Mouse (Mus musculus) MEL (cell line): ENCODE data around the gene Gprc5b. TPM values are rescaled to one million over a fixed set of nuclear protein-coding genes. Genes with fewer than 3 reads are reported as not detected.

Source experiments
- DNase-seq: peaks from one replicate; pipeline ENCODE4 v3.0.0; 2011; ENCODE audit warnings: low read depth, low spot score
- H3K27ac ChIP-seq: 2 replicates; pipeline ENCODE4 v1.5.1; 2012; ENCODE audit warnings: low read depth, mild to moderate bottlenecking, control low read depth, low read length, moderate library complexity; ENCODE audit not compliant: control insufficient read depth
- H3K27me3 ChIP-seq, 2 experiments: fragments of 150-350 bp in 1 of 2; sonication (generic) in 1 of 2; 2 replicates each; pipeline ENCODE4 v1.6.1; 2012; ENCODE audit warnings: low read length in 2 of 2, mild to moderate bottlenecking in 2 of 2, improper control_type of control experiment in 1 of 2, moderate library complexity in 1 of 2; ENCODE audit not compliant: insufficient read depth in 2 of 2, control insufficient read depth in 1 of 2
- H3K36me3 ChIP-seq, 2 experiments: 2 replicates each; pipeline ENCODE4 v1.6.1; 2012 to 2014; ENCODE audit warnings: low read length in 2 of 2, improper control_type of control experiment in 1 of 2, inconsistent platforms in 1 of 2, mild to moderate bottlenecking in 1 of 2; ENCODE audit not compliant: insufficient read depth in 2 of 2, control insufficient read depth in 1 of 2
- H3K4me1 ChIP-seq, 2 experiments: fragments of 150-350 bp in 1 of 2; sonication (generic) in 1 of 2; 2 replicates each; pipeline ENCODE4 v1.6.1; 2012; ENCODE audit warnings: low read length in 2 of 2, improper control_type of control experiment in 1 of 2, mild to moderate bottlenecking in 1 of 2; ENCODE audit not compliant: insufficient read depth in 2 of 2, control insufficient read depth in 1 of 2
- H3K4me3 ChIP-seq, 2 experiments: fragments of 150-350 bp in 1 of 2; sonication (generic) in 1 of 2; 2 replicates each; pipeline ENCODE4 v1.5.1; 2012; ENCODE audit warnings: low read depth in 2 of 2, low read length in 2 of 2, mild to moderate bottlenecking in 2 of 2, moderate library complexity in 2 of 2, control low read depth in 1 of 2, improper control_type of control experiment in 1 of 2; ENCODE audit not compliant: control insufficient read depth in 1 of 2, insufficient read depth in 1 of 2
- H3K79me2 ChIP-seq: 2 replicates; pipeline ENCODE4 v1.6.1; 2012; ENCODE audit warnings: mild to moderate bottlenecking, low read length, moderate library complexity; ENCODE audit not compliant: control insufficient read depth, poor library complexity, insufficient read depth
- H3K9ac ChIP-seq: 2 replicates; pipeline ENCODE4 v1.6.1; 2012; ENCODE audit warnings: low read depth, mild to moderate bottlenecking, control low read depth, low read length, moderate library complexity; ENCODE audit not compliant: control insufficient read depth, poor library complexity, severe bottlenecking
- H3K9me3 ChIP-seq: fragments of 150-350 bp; sonication (generic); replicated peaks from 2 replicates; pipeline ENCODE4 v1.6.1; 2012; ENCODE audit warnings: mild to moderate bottlenecking, low read length, improper control_type of control experiment, moderate library complexity; ENCODE audit not compliant: insufficient read depth
- BHLHE40 ChIP-seq: IDR thresholded peaks from 2 replicates; pipeline ENCODE4 v1.6.1; 2012; ENCODE audit warnings: low read depth, mild to moderate bottlenecking, inconsistent platforms, low read length, improper control_type of control experiment, borderline replicate concordance
- CHD2 ChIP-seq: IDR thresholded peaks from 2 replicates; pipeline ENCODE4 v1.6.1; 2011; ENCODE audit warnings: low read length, improper control_type of control experiment
- CTCF ChIP-seq, 3 experiments: IDR thresholded peaks in 2 of 3; conservative IDR thresholded peaks in 1 of 3; 2 replicates each; pipeline ENCODE4 v1.5.1; 2011 to 2012; ENCODE audit warnings: low read length in 3 of 3, low read depth in 2 of 3, mild to moderate bottlenecking in 2 of 3, improper control_type of control experiment in 1 of 3, inconsistent platforms in 1 of 3, mixed read lengths in 1 of 3, moderate library complexity in 1 of 3; ENCODE audit not compliant: control insufficient read depth in 1 of 3, insufficient read depth in 1 of 3, poor library complexity in 1 of 3, severe bottlenecking in 1 of 3
- E2F4 ChIP-seq: IDR thresholded peaks from 2 replicates; pipeline ENCODE4 v1.6.1; 2011; ENCODE audit warnings: low read depth, low read length, improper control_type of control experiment, borderline replicate concordance
- ELF1 ChIP-seq: IDR thresholded peaks from 2 replicates; pipeline ENCODE4 v1.6.1; 2014; ENCODE audit warnings: low read depth, mild to moderate bottlenecking, inconsistent platforms, low read length, improper control_type of control experiment, moderate library complexity
- EP300 ChIP-seq, 2 experiments: IDR thresholded peaks; 2 replicates each; pipeline ENCODE4 v1.6.1; 2011; ENCODE audit warnings: improper control_type of control experiment in 2 of 2, low read length in 2 of 2, low read depth in 1 of 2, mild to moderate bottlenecking in 1 of 2
- ETS1 ChIP-seq: IDR thresholded peaks from 2 replicates; pipeline ENCODE4 v1.6.1; 2012; ENCODE audit warnings: low read depth, mild to moderate bottlenecking, inconsistent platforms, low read length, improper control_type of control experiment, moderate library complexity
- GABPA ChIP-seq: IDR thresholded peaks from 2 replicates; pipeline ENCODE4 v1.6.1; 2012; ENCODE audit warnings: low read depth, mild to moderate bottlenecking, inconsistent platforms, low read length, improper control_type of control experiment, moderate library complexity
- GATA1 ChIP-seq: IDR thresholded peaks from 2 replicates; pipeline ENCODE4 v1.6.1; 2011; ENCODE audit warnings: low read depth, low read length, improper control_type of control experiment
- HCFC1 ChIP-seq: IDR thresholded peaks from 2 replicates; pipeline ENCODE4 v1.6.1; 2012; ENCODE audit warnings: low read depth, mild to moderate bottlenecking, inconsistent platforms, low read length, improper control_type of control experiment, moderate library complexity
- JUND ChIP-seq: IDR thresholded peaks from 2 replicates; pipeline ENCODE4 v1.6.1; 2011; ENCODE audit warnings: low read depth, mild to moderate bottlenecking, improper control_type of control experiment, low read length
- KAT2A ChIP-seq: conservative IDR thresholded peaks from 2 replicates; pipeline ENCODE4 v1.6.1; 2012; ENCODE audit warnings: low read depth, low read length, improper control_type of control experiment, inconsistent platforms
- MAFK ChIP-seq: IDR thresholded peaks from 2 replicates; pipeline ENCODE4 v1.6.1; 2011; ENCODE audit warnings: low read depth, mild to moderate bottlenecking, low read length, improper control_type of control experiment, borderline replicate concordance
- MAX ChIP-seq: IDR thresholded peaks from 2 replicates; pipeline ENCODE4 v1.6.1; 2011; ENCODE audit warnings: low read length, improper control_type of control experiment
- MAZ ChIP-seq: IDR thresholded peaks from 2 replicates; pipeline ENCODE4 v1.6.1; 2012; ENCODE audit warnings: low read depth, mild to moderate bottlenecking, inconsistent platforms, low read length, improper control_type of control experiment
- MEF2A ChIP-seq: IDR thresholded peaks from 2 replicates; pipeline ENCODE4 v1.6.1; 2014; ENCODE audit warnings: low read depth, mild to moderate bottlenecking, inconsistent platforms, low read length, improper control_type of control experiment; ENCODE audit not compliant: poor library complexity, insufficient replicate concordance, severe bottlenecking; ENCODE audit errors: extremely low read depth
- MXI1 ChIP-seq: IDR thresholded peaks from 2 replicates; pipeline ENCODE4 v1.6.1; 2011; ENCODE audit warnings: mild to moderate bottlenecking, low read depth, low read length, improper control_type of control experiment
- MYB ChIP-seq: IDR thresholded peaks from 2 replicates; pipeline ENCODE4 v1.6.1; 2011; ENCODE audit warnings: mild to moderate bottlenecking, low read depth, low read length, improper control_type of control experiment
- MYC ChIP-seq: IDR thresholded peaks from 2 replicates; pipeline ENCODE4 v1.6.1; 2011; ENCODE audit warnings: low read depth, mild to moderate bottlenecking, low read length, improper control_type of control experiment, moderate library complexity
- NELFE ChIP-seq: IDR thresholded peaks from 2 replicates; pipeline ENCODE4 v1.6.1; 2011; ENCODE audit warnings: low read depth, low read length, improper control_type of control experiment
- NRF1 ChIP-seq: IDR thresholded peaks from 2 replicates; pipeline ENCODE4 v1.6.1; 2014; ENCODE audit warnings: low read depth, mild to moderate bottlenecking, inconsistent platforms, low read length, improper control_type of control experiment, moderate library complexity; ENCODE audit not compliant: poor library complexity, insufficient read depth, severe bottlenecking
- POLR2A ChIP-seq, 2 experiments: IDR thresholded peaks; 2 replicates each; pipeline ENCODE4 v1.6.1; 2011 to 2012; ENCODE audit warnings: low read length in 2 of 2, mild to moderate bottlenecking in 2 of 2, control low read depth in 1 of 2, improper control_type of control experiment in 1 of 2, low read depth in 1 of 2, moderate library complexity in 1 of 2; ENCODE audit not compliant: control insufficient read depth in 1 of 2, insufficient read depth in 1 of 2, poor library complexity in 1 of 2
- POLR2AphosphoS2 ChIP-seq: IDR thresholded peaks from 2 replicates; pipeline ENCODE4 v1.6.1; 2011; ENCODE audit warnings: low read length, improper control_type of control experiment
- POLR2AphosphoS5 ChIP-seq: IDR thresholded peaks from 2 replicates; pipeline ENCODE4 v1.6.1; 2012; ENCODE audit warnings: low read depth, borderline replicate concordance, mild to moderate bottlenecking, inconsistent platforms, low read length, moderate library complexity, mixed read lengths
- RCOR1 ChIP-seq: IDR thresholded peaks from 2 replicates; pipeline ENCODE4 v1.6.1; 2012; ENCODE audit warnings: low read depth, mild to moderate bottlenecking, inconsistent platforms, low read length, improper control_type of control experiment
- TAL1 ChIP-seq: IDR thresholded peaks from 2 replicates; pipeline ENCODE4 v1.6.1; 2012; ENCODE audit warnings: mild to moderate bottlenecking, inconsistent platforms, low read length, moderate library complexity, mixed read lengths
- UBTF ChIP-seq: IDR thresholded peaks from 2 replicates; pipeline ENCODE4 v1.6.1; 2012; ENCODE audit warnings: low read depth, mild to moderate bottlenecking, inconsistent platforms, low read length, improper control_type of control experiment, moderate library complexity, borderline replicate concordance; ENCODE audit not compliant: insufficient read depth
- ZC3H11A ChIP-seq: IDR thresholded peaks from 2 replicates; pipeline ENCODE4 v1.6.1; 2012; ENCODE audit warnings: low read depth, mild to moderate bottlenecking, inconsistent platforms, low read length, improper control_type of control experiment
- ZMIZ1 ChIP-seq: IDR thresholded peaks from 2 replicates; pipeline ENCODE4 v1.6.1; 2012; ENCODE audit warnings: low read depth, mild to moderate bottlenecking, inconsistent platforms, low read length, improper control_type of control experiment, moderate library complexity
- polyA plus RNA-seq, 2 experiments: library from polyadenylated mRNA; stranded (reverse) in 1 of 2; unstranded in 1 of 2; fragments of >175 nt in 1 of 2; fragments of >200 nt in 1 of 2; gene quantifications; 2 replicates each; pipeline versions ENCODE4 v1.2.1 to v1.2.4; 2012; ENCODE audit warnings: low replicate concordance in 2 of 2, low read depth in 1 of 2; ENCODE audit not compliant: insufficient read length in 2 of 2, insufficient read depth in 1 of 2, missing spikeins in 1 of 2
- total RNA-seq: library from RNA; depleted of rRNA; stranded (reverse); fragments of 300-350 nt; gene quantifications from 2 replicates; pipeline ENCODE4 v1.2.3, GENCODE M21; 2012

The Gprc5b gene
- total and polyA plus RNA-seq, 3 experiments, result not detected

DNA sequence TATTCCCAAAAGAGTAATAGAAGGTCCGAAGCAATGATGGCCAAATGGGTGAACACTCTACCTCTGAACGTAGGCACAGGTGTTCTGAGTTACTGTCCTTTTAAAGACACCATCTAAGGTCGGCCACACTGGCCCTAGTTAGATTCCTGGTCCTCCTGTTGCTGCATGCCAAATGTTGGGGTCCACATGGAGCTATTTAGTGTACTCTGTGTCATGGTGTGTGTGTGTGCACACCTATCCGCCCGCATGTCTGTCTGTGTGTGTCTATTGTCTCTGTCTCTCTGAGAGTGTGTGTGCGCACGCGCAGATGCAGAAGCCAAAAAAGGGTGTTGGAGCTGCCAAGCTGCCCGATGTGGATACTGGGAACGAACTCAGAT, 17.9 kb downstream of the Gprc5b start:
- no peak overlapping the region for H3K27ac ChIP-seq
- H3K79me2 ChIP-seq, result no peaks in the 10 kb centered on the region
- no peaks in the 10 kb centered on the region for H3K9me3 ChIP-seq
- no peak for TF ChIP-seq ELF1
- no peak for TF ChIP-seq CTCF (IDR thresholded peaks at IDR 0.05 in 2 of 3, conservative IDR thresholded peaks at IDR 0.05 in 1 of 3; ENCODE audit: control insufficient read depth in 1 of 3, insufficient read depth in 1 of 3, low read depth in 2 of 3, low read length in 3 of 3, poor library complexity in 1 of 3, severe bottlenecking in 1 of 3)
- no peak for TF ChIP-seq MAZ
- TF ChIP-seq NRF1, result no peak
- no peak for TF ChIP-seq TAL1
- no peak for TF ChIP-seq GABPA
- TF ChIP-seq CHD2, result no peak
- TF ChIP-seq NELFE, result no peak
- TF ChIP-seq UBTF, result no peak
- TF ChIP-seq POLR2AphosphoS2, result no peak
- TF ChIP-seq HCFC1, result no peak
- no peak for TF ChIP-seq MYB
- no peak for TF ChIP-seq BHLHE40
- TF ChIP-seq POLR2A (IDR thresholded peaks at IDR 0.05; ENCODE audit: control insufficient read depth in 1 of 2, insufficient read depth in 1 of 2, low read depth in 1 of 2, low read length in 2 of 2, poor library complexity in 1 of 2), result no peak
- no peak for TF ChIP-seq MXI1
- no peak for TF ChIP-seq ETS1
- no peak for TF ChIP-seq POLR2AphosphoS5
- H3K27me3 ChIP-seq, result no peaks in the 10 kb centered on the region
- DNase-seq, result no peak
- H3K4me3 ChIP-seq, result no peak overlapping the region
- H3K9ac ChIP-seq, result no peak overlapping the region
- H3K36me3 ChIP-seq, result no peaks in the 10 kb centered on the region
- no peaks in the 10 kb centered on the region for H3K4me1 ChIP-seq

DNA sequence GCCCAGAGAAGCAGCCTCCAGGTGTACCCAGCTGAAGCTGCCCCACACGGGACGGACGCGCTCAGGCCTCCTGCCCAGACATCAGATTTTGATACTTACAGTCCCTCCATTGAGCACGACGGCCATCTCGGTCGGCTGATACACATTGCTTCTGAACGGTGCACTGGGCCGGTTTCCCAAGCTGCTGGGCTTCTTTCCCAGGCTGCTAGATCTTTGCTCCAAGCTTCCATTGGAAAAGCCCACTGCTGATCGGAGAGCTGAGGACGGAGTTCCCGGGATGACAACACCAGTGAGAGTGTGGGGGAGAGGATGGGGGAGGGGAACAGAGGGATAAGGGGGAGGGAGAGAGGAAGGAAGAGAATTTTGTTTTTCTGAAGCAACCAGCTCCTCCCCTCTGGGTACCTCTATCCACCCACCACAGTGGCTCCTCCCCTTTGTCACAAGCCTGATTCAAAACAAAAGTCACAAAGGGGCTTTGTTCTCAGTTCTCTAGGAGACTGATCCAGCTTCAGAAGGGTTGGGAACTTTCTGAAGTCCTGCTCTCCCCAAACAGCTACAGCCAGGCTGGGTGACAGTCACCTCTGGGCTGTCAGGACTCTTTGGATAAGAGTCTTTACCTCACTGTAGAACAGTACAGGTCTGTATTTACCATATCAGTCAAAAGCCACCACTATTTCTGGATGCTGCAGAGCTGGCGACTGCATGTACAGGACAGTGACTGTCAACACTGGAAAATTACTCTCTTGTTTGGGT, 18.4 kb downstream of the Gprc5b start:
- H3K4me3 ChIP-seq, result no peak overlapping the region
- DNase-seq, result no peak
- H3K79me2 ChIP-seq, result no peaks in the 10 kb centered on the region
- H3K9me3 ChIP-seq, result no peaks in the 10 kb centered on the region
- no peak overlapping the region for H3K9ac ChIP-seq
- no peak overlapping the region for H3K27ac ChIP-seq
- no peak for TF ChIP-seq MEF2A
- TF ChIP-seq POLR2AphosphoS5, result no peak
- no peak for TF ChIP-seq EP300 (IDR thresholded peaks at IDR 0.05; ENCODE audit: low read depth in 1 of 2, low read length in 2 of 2)
- TF ChIP-seq KAT2A, result no peak
- no peak for TF ChIP-seq MAFK
- no peak for TF ChIP-seq MYC
- no peak for TF ChIP-seq CHD2
- TF ChIP-seq ZMIZ1, result no peak
- TF ChIP-seq E2F4, result no peak
- no peak for TF ChIP-seq ELF1
- TF ChIP-seq HCFC1, result no peak
- TF ChIP-seq RCOR1, result no peak
- no peak for TF ChIP-seq TAL1
- no peak for TF ChIP-seq ETS1
- TF ChIP-seq GATA1, result no peak
- no peak for TF ChIP-seq BHLHE40
- no peak for TF ChIP-seq JUND
- TF ChIP-seq MAX, result no peak
- TF ChIP-seq MAZ, result no peak
- TF ChIP-seq ZC3H11A, result no peak
- no peaks in the 10 kb centered on the region for H3K27me3 ChIP-seq
- H3K36me3 ChIP-seq, result no peaks in the 10 kb centered on the region
- H3K4me1 ChIP-seq, result no peaks in the 10 kb centered on the region
